Mouse (Mus musculus): Measurements from ENCODE around the gene Alox12b. TPM values are rescaled to one million over a fixed set of nuclear protein-coding genes. Genes with fewer than 3 reads are reported as not detected.

The Alox12b gene
- total RNA-seq (2021) (not detected), polyA plus RNA-seq (2012; rRNA removed) (not detected in 2 replicates)
- long read RNA-seq = 0 reads

- DNase-seq = no peak
These were observed at the start of gene Alox12b for GRCm38 (mm10) chr11:69156800-69157199. Alox12b (plus strand) TSS chr11:69156989.

GRCm38 (mm10) chr11:69107676-69108075 lies 49.1 kb upstream of the Alox12b start:
- DNase-seq = no peak

GRCm38 (mm10) chr11:69108223-69108622 lies 48.6 kb upstream of the Alox12b start:
- no peak for DNase-seq

GRCm38 (mm10) chr11:69109032-69109900 lies 47.5 kb upstream of the Alox12b start:
- DNase-seq = no peak

GRCm38 (mm10) chr11:69110319-69111046 lies 46.3 kb upstream of the Alox12b start:
- peak; percentile 93 for DNase-seq

GRCm38 (mm10) chr11:69111051-69111810 lies 45.6 kb upstream of the Alox12b start:
- no peak for DNase-seq

- no peak for DNase-seq
These were observed 44.9 kb upstream of the Alox12b start for GRCm38 (mm10) chr11:69111865-69112264.

GRCm38 (mm10) chr11:69114018-69114417 lies 42.8 kb upstream of the Alox12b start:
- DNase-seq = no peak

- DNase-seq = no peak
These were observed 42.2 kb upstream of the Alox12b start for GRCm38 (mm10) chr11:69114621-69115020.

- no peak for DNase-seq
These were observed 39.9 kb upstream of the Alox12b start for GRCm38 (mm10) chr11:69116843-69117242.

- peak; percentile 85 for DNase-seq
These were observed 38.8 kb upstream of the Alox12b start for GRCm38 (mm10) chr11:69117737-69118695.

GRCm38 (mm10) chr11:69118765-69119164 lies 38.0 kb upstream of the Alox12b start:
- DNase-seq = peak; percentile 90

GRCm38 (mm10) chr11:69119446-69120155 lies 37.2 kb upstream of the Alox12b start:
- no peak for DNase-seq

GRCm38 (mm10) chr11:69120221-69121000 lies 36.4 kb upstream of the Alox12b start, which contains the start of gene Hes7:
Hes7 (plus strand) TSS chr11:69120404.
- no peak for DNase-seq

GRCm38 (mm10) chr11:69121001-69121740 lies 35.6 kb upstream of the Alox12b start:
- DNase-seq = peak; percentile 69

GRCm38 (mm10) chr11:69121741-69122335 lies 35.0 kb upstream of the Alox12b start:
- DNase-seq = no peak

GRCm38 (mm10) chr11:69122336-69122951 lies 34.3 kb upstream of the Alox12b start, which contains the start of gene 9130213A22Rik:
9130213A22Rik (minus strand) TSS chr11:69122589.
- peak; percentile 93 for DNase-seq
